8 mouse cellular contexts compared by ENCODE assay signal in genomic region chr13:114455788-114456187, GRCm38 (mm10). TPM values are rescaled to one million over a fixed set of nuclear protein-coding genes. Genes with fewer than 3 reads are reported as not detected.
DNase-seq lines count a peak whose midpoint lies in the region; ATAC-seq and TF ChIP-seq lines count a peak whose summit lies in the region.

No protein-coding gene starts in this region.

- no peak for DNase-seq in kidney, postnatal 14 days
- no peak for DNase-seq in hindbrain, postnatal 0 days (ENCODE audit: low spot score)
- no peak for DNase-seq in thymus, postnatal 36 days
- no peak for DNase-seq in thymus, postnatal 10 days (ENCODE audit: low spot score in 2 of 2)

- H3K27ac ChIP-seq in kidney, embryonic 14.5 days (ENCODE audit: low read depth, low read length) = no peak overlapping the region
- no peak overlapping the region for H3K27ac ChIP-seq in embryonic facial prominence, embryonic 15.5 days (replicated peaks)
- no peak overlapping the region for H3K27ac ChIP-seq in hindbrain, postnatal 0 days
- no peak overlapping the region for H3K27ac ChIP-seq in midbrain, embryonic 16.5 days (ENCODE audit: low read length)

- H3K9me3 ChIP-seq in kidney, embryonic 14.5 days (ENCODE audit: control insufficient read depth, low read length) = no peaks in the 10 kb centered on the region
- no peaks in the 10 kb centered on the region for H3K9me3 ChIP-seq in embryonic facial prominence, embryonic 15.5 days (replicated peaks)
- H3K9me3 ChIP-seq in hindbrain, postnatal 0 days (ENCODE audit: low read length) = no peaks in the 10 kb centered on the region
- no peaks in the 10 kb centered on the region for H3K9me3 ChIP-seq in midbrain, embryonic 16.5 days (replicated peaks; ENCODE audit: control insufficient read depth, low read length, poor library complexity, severe bottlenecking)

- peaks cover 41% of the 10 kb centered on the region for H3K27me3 ChIP-seq in kidney, embryonic 14.5 days (ENCODE audit: control insufficient read depth, insufficient read depth, low read length)
- H3K27me3 ChIP-seq in embryonic facial prominence, embryonic 15.5 days = peaks cover 23% of the 10 kb centered on the region
- H3K27me3 ChIP-seq in hindbrain, postnatal 0 days (ENCODE audit: insufficient read depth, low read length) = peaks cover 22% of the 10 kb centered on the region
- peaks cover 6% of the 10 kb centered on the region for H3K27me3 ChIP-seq in midbrain, embryonic 16.5 days (ENCODE audit: control insufficient read depth, insufficient read depth, low read depth, low read length)

- H3K9ac ChIP-seq in kidney, embryonic 14.5 days (ENCODE audit: low read depth, low read length) = no peak overlapping the region
- H3K9ac ChIP-seq in embryonic facial prominence, embryonic 15.5 days = no peak overlapping the region
- no peak overlapping the region for H3K9ac ChIP-seq in hindbrain, postnatal 0 days (replicated peaks; ENCODE audit: low read length)
- H3K9ac ChIP-seq in midbrain, embryonic 16.5 days (ENCODE audit: low read depth, low read length) = no peak overlapping the region

- no peaks in the 10 kb centered on the region for H3K36me3 ChIP-seq in kidney, embryonic 14.5 days (ENCODE audit: control insufficient read depth, insufficient read depth, low read length)
- H3K36me3 ChIP-seq in embryonic facial prominence, embryonic 15.5 days = peaks cover 3% of the 10 kb centered on the region; the same call in 1 of the 2 replicates
- no peaks in the 10 kb centered on the region for H3K36me3 ChIP-seq in hindbrain, postnatal 0 days (ENCODE audit: insufficient read depth, low read length)
- no peaks in the 10 kb centered on the region for H3K36me3 ChIP-seq in midbrain, embryonic 16.5 days (ENCODE audit: control insufficient read depth, insufficient read depth, low read length)

- no peak for TF ChIP-seq CTCF in hindbrain, postnatal 0 days (IDR thresholded peaks at IDR 0.05; ENCODE audit: low read depth)

- H3K4me3 ChIP-seq in kidney, embryonic 14.5 days (ENCODE audit: low read length) = peak overlapping the region; percentile 56; the same call in 1 of the 2 replicates
- H3K4me3 ChIP-seq in embryonic facial prominence, embryonic 15.5 days (replicated peaks) = peak overlapping the region; percentile 58
- peak overlapping the region; percentile 62 for H3K4me3 ChIP-seq in hindbrain, postnatal 0 days (ENCODE audit: low read length)
- peak overlapping the region; percentile 62 for H3K4me3 ChIP-seq in midbrain, embryonic 16.5 days (ENCODE audit: low read depth, low read length)

- H3K4me2 ChIP-seq in kidney, embryonic 14.5 days (replicated peaks; ENCODE audit: low read depth, low read length) = peak overlapping the region; percentile 96
- peak overlapping the region; percentile 97 for H3K4me2 ChIP-seq in embryonic facial prominence, embryonic 15.5 days (replicated peaks)
- peak overlapping the region; percentile 97 for H3K4me2 ChIP-seq in hindbrain, postnatal 0 days (ENCODE audit: low read depth, low read length)
- H3K4me2 ChIP-seq in midbrain, embryonic 16.5 days (ENCODE audit: low read length) = peak overlapping the region; percentile 96

- H3K4me1 ChIP-seq in kidney, embryonic 14.5 days (ENCODE audit: control insufficient read depth, insufficient read depth, low read length) = peaks cover 16% of the 10 kb centered on the region
- peaks cover 22% of the 10 kb centered on the region for H3K4me1 ChIP-seq in embryonic facial prominence, embryonic 15.5 days
- H3K4me1 ChIP-seq in hindbrain, postnatal 0 days (ENCODE audit: insufficient read depth, low read length) = peaks cover 13% of the 10 kb centered on the region; the same call in 1 of the 2 replicates
- peaks cover 36% of the 10 kb centered on the region for H3K4me1 ChIP-seq in midbrain, embryonic 16.5 days (ENCODE audit: control insufficient read depth, insufficient read depth, low read length)

- WGBS in kidney, embryonic 14.5 days = 44% methylated on average over 13 of the region's 13 CpGs
- WGBS in embryonic facial prominence, embryonic 15.5 days = 27% methylated on average over 13 of the region's 13 CpGs
- 35% methylated on average over 13 of the region's 13 CpGs for WGBS in hindbrain, postnatal 0 days
- WGBS in midbrain, embryonic 16.5 days = 18% methylated on average over 13 of the region's 13 CpGs

- ATAC-seq in kidney, embryonic 14.5 days (ENCODE audit: low FRiP score, low TSS enrichment) = no peak
- no peak for ATAC-seq in embryonic facial prominence, embryonic 15.5 days (ENCODE audit: insufficient number of reproducible peaks, low FRiP score, low TSS enrichment, low read depth)
- no peak for ATAC-seq in hindbrain, postnatal 0 days
- no peak for ATAC-seq in midbrain, embryonic 16.5 days
- ATAC-seq in frontal cortex, adult (ENCODE audit: low TSS enrichment) = no peak

RNA-seq across cellular contexts. Expression of gene Fst, which starts 3.0 kb away (rescaled TPM):
- polyA plus RNA-seq in kidney, embryonic 14.5 days (2014; fragmentation: Nextera tagmentation; extraction: Ambion mirVana) = 1.6 and 2.2 TPM in 2 replicates
- 65.3 and 66.3 TPM in 2 replicates for polyA plus RNA-seq in embryonic facial prominence, embryonic 15.5 days (2015; fragmentation: Nextera tagmentation; extraction: Ambion mirVana)
- 1.7 TPM in 2 replicates for total RNA-seq in hindbrain, postnatal 0 days (2014; rRNA removed)
- polyA plus RNA-seq in hindbrain, postnatal 0 days (2015; fragmentation: Nextera tagmentation; extraction: Ambion mirVana) = 3.9 and 4.6 TPM in 2 replicates
- 4.2 and 5.4 TPM in 2 replicates for polyA plus RNA-seq in midbrain, embryonic 16.5 days (2015; fragmentation: Nextera tagmentation; extraction: Ambion mirVana)

Comparison
In these comparisons a context has a peak if more than half of its experiments do, and no peak if none do; other contexts are left out.
1. RNA of gene Fst, which starts 3.0 kb away (polyA plus RNA-seq): 65.3 to 66.3 TPM in embryonic facial prominence, embryonic 15.5 days; 4.2 to 5.4 TPM in midbrain, embryonic 16.5 days, 3.9 to 4.6 TPM in hindbrain, postnatal 0 days and 1.6 to 2.2 TPM in kidney, embryonic 14.5 days; every median in the first group is over 10 times any median in the second.
2. Peak in every context shown above with its lines, with median percentiles within 50 percentile points of each other: H3K4me2 ChIP-seq and H3K4me3 ChIP-seq.